Comparison of ENCODE assay signal across 9 mouse cellular contexts in genomic region chr19:57197043-57197817, GRCm38 (mm10).
DNase-seq lines count a peak whose midpoint lies in the region; ATAC-seq lines count a peak whose summit lies in the region.
"Had no signal": no experiment of that assay in that cellular context is flagged by ENCODE, and none has a peak within 500 bp of the region (broad histone marks: within the 10 kb centered on the region; RNA-seq: fewer than 3 reads in every experiment).

No protein-coding gene starts in this region.

- H3K4me2 ChIP-seq in intestine, embryonic 15.5 days (replicated peaks) = peak overlapping the region; percentile 90
- peak overlapping the region; percentile 86 for H3K4me2 ChIP-seq in limb, embryonic 13.5 days (replicated peaks)
- peak overlapping the region; percentile 82 for H3K4me2 ChIP-seq in midbrain, embryonic 15.5 days
- H3K4me2 ChIP-seq in stomach, embryonic 15.5 days = peak overlapping the region; percentile 85

- intact Hi-C loops in gastrocnemius, postnatal 36 days (cut with DNase I) = no loop called here

- no peaks in the 10 kb centered on the region for H3K9me3 ChIP-seq in intestine, embryonic 15.5 days
- no peaks in the 10 kb centered on the region for H3K9me3 ChIP-seq in limb, embryonic 13.5 days
- no peaks in the 10 kb centered on the region for H3K9me3 ChIP-seq in midbrain, embryonic 15.5 days
- no peaks in the 10 kb centered on the region for H3K9me3 ChIP-seq in stomach, embryonic 15.5 days

- peak overlapping the region; percentile 66 for H3K27ac ChIP-seq in intestine, embryonic 15.5 days
- H3K27ac ChIP-seq in limb, embryonic 13.5 days = no peak overlapping the region
- H3K27ac ChIP-seq in midbrain, embryonic 15.5 days = peak overlapping the region; percentile 67
- H3K27ac ChIP-seq in stomach, embryonic 15.5 days = peak overlapping the region; percentile 68

- peak overlapping the region; percentile 35 for H3K9ac ChIP-seq in intestine, embryonic 15.5 days
- H3K9ac ChIP-seq in limb, embryonic 13.5 days = peak overlapping the region; percentile 58
- H3K9ac ChIP-seq in midbrain, embryonic 15.5 days = peak overlapping the region; percentile 55
- H3K9ac ChIP-seq in stomach, embryonic 15.5 days = no peak overlapping the region

- no peak for ATAC-seq in frontal cortex, adult (ENCODE audit: low TSS enrichment)
- peak; percentile 57; the same call in 1 of the 2 replicates for ATAC-seq in common myeloid progenitor, adult 5-6 weeks (replicated peaks; ENCODE audit: low read depth, poor library complexity, severe bottlenecking)
- peak; percentile 84 for ATAC-seq in intestine, embryonic 15.5 days
- ATAC-seq in limb, embryonic 13.5 days (ENCODE audit: low FRiP score, low read depth) = 0 out of 2 replicates have a peak, but pooled peaks have one; percentile 67
- ATAC-seq in midbrain, embryonic 15.5 days (replicated peaks) = peak; percentile 55
- peak; percentile 78; the same call in 1 of the 2 replicates for ATAC-seq in stomach, embryonic 15.5 days (ENCODE audit: insufficient read depth, low FRiP score, low read depth)

- peak; percentile 33 to 35 for DNase-seq in frontal cortex, postnatal 25 days (ENCODE audit: low spot score in 2 of 2)
- peak; percentile 71 to 72 for DNase-seq in gastrocnemius, postnatal 36 days

- H3K27me3 ChIP-seq in intestine, embryonic 15.5 days (replicated peaks) = no peaks in the 10 kb centered on the region
- H3K27me3 ChIP-seq in limb, embryonic 13.5 days = peaks cover 49% of the 10 kb centered on the region
- peaks cover 3% of the 10 kb centered on the region; the same call in 1 of the 2 replicates for H3K27me3 ChIP-seq in midbrain, embryonic 15.5 days (replicated peaks)
- no peaks in the 10 kb centered on the region for H3K27me3 ChIP-seq in stomach, embryonic 15.5 days (replicated peaks)

- H3K4me1 ChIP-seq in intestine, embryonic 15.5 days (replicated peaks) = peaks cover 32% of the 10 kb centered on the region
- peaks cover 46% of the 10 kb centered on the region for H3K4me1 ChIP-seq in limb, embryonic 13.5 days
- H3K4me1 ChIP-seq in midbrain, embryonic 15.5 days = peaks cover 44% of the 10 kb centered on the region
- peaks cover 40% of the 10 kb centered on the region for H3K4me1 ChIP-seq in stomach, embryonic 15.5 days

- no peaks in the 10 kb centered on the region for H3K36me3 ChIP-seq in intestine, embryonic 15.5 days
- H3K36me3 ChIP-seq in limb, embryonic 13.5 days = no peaks in the 10 kb centered on the region
- no peaks in the 10 kb centered on the region for H3K36me3 ChIP-seq in midbrain, embryonic 15.5 days (replicated peaks)
- no peaks in the 10 kb centered on the region for H3K36me3 ChIP-seq in stomach, embryonic 15.5 days
- H3K36me3 ChIP-seq: G1E had no signal

- peak overlapping the region; percentile 43 for H3K4me3 ChIP-seq in intestine, embryonic 15.5 days (replicated peaks)
- H3K4me3 ChIP-seq in limb, embryonic 13.5 days = peak overlapping the region; percentile 48
- H3K4me3 ChIP-seq in midbrain, embryonic 15.5 days = peak overlapping the region; percentile 48
- peak overlapping the region; percentile 48 for H3K4me3 ChIP-seq in stomach, embryonic 15.5 days (replicated peaks)

- WGBS in intestine, embryonic 15.5 days = 2% methylated on average over 37 of the region's 37 CpGs
- WGBS in limb, embryonic 13.5 days = 3% methylated on average over 37 of the region's 37 CpGs
- 1% methylated on average over 37 of the region's 37 CpGs for WGBS in midbrain, embryonic 15.5 days
- 1% methylated on average over 37 of the region's 37 CpGs for WGBS in stomach, embryonic 15.5 days
